ENCODE assay signal across 17 mouse cellular contexts in the genomic region with DNA sequence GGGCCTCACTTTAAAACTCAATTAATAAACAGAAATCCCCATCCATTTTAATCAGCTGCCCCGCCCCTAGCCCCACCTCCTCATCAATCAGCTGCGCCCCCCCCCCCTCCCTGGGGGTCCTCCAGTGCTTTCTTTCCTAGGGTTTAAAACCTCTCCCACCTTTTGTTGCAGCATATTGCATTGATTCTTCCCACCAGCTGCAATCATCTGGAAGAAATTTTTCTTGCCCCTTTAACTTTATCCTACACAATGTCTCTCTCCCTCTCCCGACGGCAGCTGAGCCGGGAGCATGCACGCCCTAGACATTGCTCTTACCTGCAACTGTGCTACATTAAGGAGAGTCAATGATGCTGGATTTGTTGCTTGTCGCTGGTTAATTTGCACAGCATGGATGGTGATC. TPM values are rescaled to one million over a fixed set of nuclear protein-coding genes. Genes with fewer than 3 reads are reported as not detected.
DNase-seq lines count a peak whose midpoint lies in the region; ATAC-seq lines count a peak whose summit lies in the region.
"Had no signal": no experiment of that assay in that cellular context is flagged by ENCODE, and none has a peak within 500 bp of the region (broad histone marks: within the 10 kb centered on the region; RNA-seq: fewer than 3 reads in every experiment).

No protein-coding gene starts in this region.

- ATAC-seq in forebrain, embryonic 12.5 days (ENCODE audit: low FRiP score), result no peak
- ATAC-seq in forebrain, embryonic 14.5 days, result no peak
- ATAC-seq in embryonic facial prominence, embryonic 13.5 days (ENCODE audit: insufficient number of reproducible peaks, insufficient read depth, low FRiP score, low TSS enrichment, low read depth), result no peak; the same call in 1 of the 2 replicates
- 0 out of 2 replicates have a peak, but pooled peaks have one; percentile 36 for ATAC-seq in limb, embryonic 13.5 days (ENCODE audit: low FRiP score, low read depth)
- ATAC-seq: activated CD4-positive, CD25-positive, alpha-beta regulatory T cell, adult 4 months; intestine, postnatal 0 days; midbrain, embryonic 15.5 days had no signal

- H3K4me2 ChIP-seq in forebrain, embryonic 12.5 days, result 0 out of 2 replicates have a peak overlapping the region, but pooled peaks have one; percentile 15
- H3K4me2 ChIP-seq in forebrain, embryonic 14.5 days (ENCODE audit: low read length), result no peak overlapping the region
- peak overlapping the region; percentile 11 for H3K4me2 ChIP-seq in embryonic facial prominence, embryonic 13.5 days
- no peak overlapping the region for H3K4me2 ChIP-seq in limb, embryonic 13.5 days (replicated peaks)
- H3K4me2 ChIP-seq: hindbrain, embryonic 15.5 days; liver, embryonic 11.5 days; midbrain, embryonic 15.5 days had no signal

- peaks cover 8% of the 10 kb centered on the region; the same call in 1 of the 2 replicates for H3K4me1 ChIP-seq in forebrain, embryonic 12.5 days
- H3K4me1 ChIP-seq in forebrain, embryonic 14.5 days (ENCODE audit: control insufficient read depth, insufficient read depth, low read length), result no peaks in the 10 kb centered on the region
- H3K4me1 ChIP-seq in embryonic facial prominence, embryonic 13.5 days, result peaks cover 12% of the 10 kb centered on the region
- peaks cover 11% of the 10 kb centered on the region for H3K4me1 ChIP-seq in limb, embryonic 13.5 days
- H3K4me1 ChIP-seq: hindbrain, embryonic 15.5 days; midbrain, embryonic 15.5 days had no signal

- no peak overlapping the region for H3K27ac ChIP-seq in forebrain, embryonic 12.5 days
- H3K27ac ChIP-seq in forebrain, embryonic 14.5 days (ENCODE audit: low read depth, low read length), result no peak overlapping the region
- peak overlapping the region; percentile 60 for H3K27ac ChIP-seq in embryonic facial prominence, embryonic 13.5 days
- no peak overlapping the region; the same call in 1 of the 2 replicates for H3K27ac ChIP-seq in limb, embryonic 13.5 days
- H3K27ac ChIP-seq: hindbrain, embryonic 15.5 days; midbrain, embryonic 15.5 days had no signal

- no peak for DNase-seq in forebrain, embryonic 14.5 days (ENCODE audit: low spot score)
- DNase-seq in embryo, embryonic 10.5 days (ENCODE audit: low spot score), result peak; percentile 44
- no peak for DNase-seq in spleen, postnatal 4 days (ENCODE audit: low spot score in 2 of 2)
- DNase-seq in layer of hippocampus, postnatal 36 days, result no peak
- DNase-seq in adrenal gland, postnatal 25 days, result no peak
- DNase-seq: cerebellum, adult 9-11 months had no signal

- 28% methylated on average over 7 of the region's 7 CpGs for WGBS in forebrain, embryonic 12.5 days
- 20% methylated on average over 7 of the region's 7 CpGs for WGBS in forebrain, embryonic 14.5 days
- WGBS in embryonic facial prominence, embryonic 13.5 days, result 36% methylated on average over 7 of the region's 7 CpGs
- WGBS in limb, embryonic 13.5 days, result 32% methylated on average over 7 of the region's 7 CpGs

- no peaks in the 10 kb centered on the region for H3K36me3 ChIP-seq in forebrain, embryonic 12.5 days (replicated peaks)
- no peaks in the 10 kb centered on the region for H3K36me3 ChIP-seq in forebrain, embryonic 14.5 days (ENCODE audit: control insufficient read depth, insufficient read depth, low read length)
- H3K36me3 ChIP-seq in embryonic facial prominence, embryonic 13.5 days, result peaks cover 10% of the 10 kb centered on the region
- H3K36me3 ChIP-seq in limb, embryonic 13.5 days, result no peaks in the 10 kb centered on the region
- H3K36me3 ChIP-seq: G1E; hindbrain, embryonic 15.5 days; midbrain, embryonic 15.5 days had no signal

- no peak overlapping the region for H3K4me3 ChIP-seq in forebrain, embryonic 12.5 days (replicated peaks)
- H3K4me3 ChIP-seq in forebrain, embryonic 14.5 days (ENCODE audit: low read depth, low read length), result no peak overlapping the region
- no peak overlapping the region for H3K4me3 ChIP-seq in embryonic facial prominence, embryonic 13.5 days
- H3K4me3 ChIP-seq in limb, embryonic 13.5 days, result no peak overlapping the region
- H3K4me3 ChIP-seq: hindbrain, embryonic 15.5 days; megakaryocyte, embryonic 14.5 days; midbrain, embryonic 15.5 days; myocyte had no signal

- H3K9me3 ChIP-seq in forebrain, embryonic 12.5 days, result no peaks in the 10 kb centered on the region
- H3K9me3 ChIP-seq in forebrain, embryonic 14.5 days (replicated peaks; ENCODE audit: control insufficient read depth, low read length), result no peaks in the 10 kb centered on the region
- no peaks in the 10 kb centered on the region for H3K9me3 ChIP-seq in embryonic facial prominence, embryonic 13.5 days
- no peaks in the 10 kb centered on the region for H3K9me3 ChIP-seq in limb, embryonic 13.5 days
- H3K9me3 ChIP-seq: hindbrain, embryonic 15.5 days; megakaryocyte, embryonic 14.5 days; midbrain, embryonic 15.5 days had no signal

- H3K27me3 ChIP-seq in forebrain, embryonic 12.5 days, result no peaks in the 10 kb centered on the region
- H3K27me3 ChIP-seq in forebrain, embryonic 14.5 days (replicated peaks; ENCODE audit: control insufficient read depth, insufficient read depth, low read length), result no peaks in the 10 kb centered on the region
- H3K27me3 ChIP-seq in embryonic facial prominence, embryonic 13.5 days, result no peaks in the 10 kb centered on the region
- H3K27me3 ChIP-seq in limb, embryonic 13.5 days, result no peaks in the 10 kb centered on the region
- H3K27me3 ChIP-seq: hindbrain, embryonic 15.5 days; megakaryocyte, embryonic 14.5 days; midbrain, embryonic 15.5 days had no signal

- H3K9ac ChIP-seq in forebrain, embryonic 12.5 days, result no peak overlapping the region
- no peak overlapping the region for H3K9ac ChIP-seq in forebrain, embryonic 14.5 days (ENCODE audit: low read length)
- no peak overlapping the region for H3K9ac ChIP-seq in embryonic facial prominence, embryonic 13.5 days
- H3K9ac ChIP-seq in limb, embryonic 13.5 days, result no peak overlapping the region
- H3K9ac ChIP-seq: hindbrain, embryonic 15.5 days; midbrain, embryonic 15.5 days had no signal

RNA-seq across cellular contexts. Expression of gene Tmem26, which starts 36.3 kb away (rescaled TPM):
- 6.0 and 7.6 TPM in 2 replicates for polyA plus RNA-seq in forebrain, embryonic 12.5 days (2016; fragmentation: Nextera tagmentation; extraction: Ambion mirVana)
- polyA plus RNA-seq in forebrain, embryonic 14.5 days (2014; fragmentation: Nextera tagmentation; extraction: Ambion mirVana), result 2.7 and 3.3 TPM in 2 replicates
- polyA plus RNA-seq in embryonic facial prominence, embryonic 13.5 days (2015; fragmentation: Nextera tagmentation; extraction: Ambion mirVana), result 77.8 and 80.4 TPM in 2 replicates
- polyA plus RNA-seq in limb, embryonic 13.5 days (2015; fragmentation: Nextera tagmentation; extraction: Ambion mirVana), result 57.6 and 58.6 TPM in 2 replicates
- total RNA-seq in layer of hippocampus, postnatal 36 days (2021), result under 1 TPM in 1 of 2 experiments, not detected in 1; 0.10 TPM
- 5.7 and 7.4 TPM in 2 replicates for total RNA-seq in adrenal gland, postnatal 25 days (2021)
- polyA plus RNA-seq: activated CD4-positive, CD25-positive, alpha-beta regulatory T cell, adult 4 months; G1E; myocyte had no signal

Comparison
In these comparisons a context has a peak if more than half of its experiments do, and no peak if none do; other contexts are left out.
1. H3K4me2 ChIP-seq: peak in forebrain, embryonic 12.5 days (single experiment) and embryonic facial prominence, embryonic 13.5 days (single experiment); none in forebrain, embryonic 14.5 days (single experiment) and limb, embryonic 13.5 days (single experiment).